Mouse (Mus musculus): ENCODE results near the gene Msh5. TPM values are rescaled to one million over a fixed set of nuclear protein-coding genes. Genes with fewer than 3 reads are reported as not detected.
A peak's percentile ranks its signal among the peaks of the same experiment; 100 is the strongest.

Msh5 gene
- polyA plus RNA-seq, 1 experiment from 2014 or later = 4.5 TPM

- Histone ChIP-seq H3K27me3 (no peaks in the 10 kb centered on the region), H3K9me3 (replicated peaks) (no peaks in the 10 kb centered on the region), H3K4me1 (peaks cover 23% of the 10 kb centered on the region), H3K4me3 (no peak overlapping the region), H3K4me2 (no peak overlapping the region), H3K9ac (no peak overlapping the region), H3K27ac (no peak overlapping the region), H3K36me3 (ENCODE audit: poor library complexity, severe bottlenecking) (no peaks in the 10 kb centered on the region)
- 61% methylated on average over 4 of the region's 4 CpGs for WGBS
- no peak for ATAC-seq
Observed at GRCm38 (mm10) chr17:35080710-35081109, 34.2 kb upstream of the Msh5 start.

- H3K27me3 ChIP-seq = no peaks in the 10 kb centered on the region
- ATAC-seq = no peak
- WGBS = 75% methylated on average over 6 of the region's 6 CpGs
Observed at GRCm38 (mm10) chr17:35080248-35080647, 33.7 kb upstream of the Msh5 start.

GRCm38 (mm10) chr17:35079778-35080177 is 33.2 kb upstream of the Msh5 start:
- Histone ChIP-seq H3K9me3 (replicated peaks) (no peaks in the 10 kb centered on the region), H3K4me2 (no peak overlapping the region), H3K27me3 (no peaks in the 10 kb centered on the region), H3K9ac (no peak overlapping the region), H3K36me3 (ENCODE audit: poor library complexity, severe bottlenecking) (no peaks in the 10 kb centered on the region), H3K4me3 (no peak overlapping the region), H3K4me1 (peaks cover 23% of the 10 kb centered on the region), H3K27ac (no peak overlapping the region; the same call in 1 of the 2 replicates)
- 68% methylated on average over 9 of the region's 9 CpGs for WGBS
- ATAC-seq = no peak

More at GRCm38 (mm10) chr17:35080248-35080647, 33.7 kb upstream of the Msh5 start:
- no peak overlapping the region for H3K4me3 ChIP-seq
- no peak overlapping the region for H3K27ac ChIP-seq
- no peak overlapping the region for H3K9ac ChIP-seq
- no peaks in the 10 kb centered on the region for H3K9me3 ChIP-seq (replicated peaks)
- H3K4me1 ChIP-seq = peaks cover 23% of the 10 kb centered on the region
- no peak overlapping the region for H3K4me2 ChIP-seq
- H3K36me3 ChIP-seq (ENCODE audit: poor library complexity, severe bottlenecking) = no peaks in the 10 kb centered on the region

- peaks cover 23% of the 10 kb centered on the region for H3K4me1 ChIP-seq
- peak within 1 kb of the TSS; percentile 43 for H3K9ac ChIP-seq
- peak within 1 kb of the TSS; percentile 16 for H3K4me3 ChIP-seq
- H3K9me3 ChIP-seq (replicated peaks) = no peaks in the 10 kb centered on the region
- ATAC-seq = peak; percentile 50; the same call in 1 of the 2 replicates
- H3K27ac ChIP-seq = peak within 1 kb of the TSS; percentile 44; the same call in 1 of the 2 replicates
- H3K27me3 ChIP-seq = no peaks in the 10 kb centered on the region
- WGBS = 13% methylated on average over 14 of the region's 14 CpGs
- H3K36me3 ChIP-seq (ENCODE audit: poor library complexity, severe bottlenecking) = no peaks in the 10 kb centered on the region
- peak within 1 kb of the TSS; percentile 46 for H3K4me2 ChIP-seq
Observed at GRCm38 (mm10) chr17:35077786-35078233, 31.3 kb upstream of the Msh5 start, which contains the start of gene Ly6g6d. Ly6g6d (minus strand) TSS chr17:35078065.

- Histone ChIP-seq H3K4me3 (peak overlapping the region; percentile 16; the same call in 1 of the 2 replicates), H3K4me1 (peaks cover 23% of the 10 kb centered on the region), H3K9me3 (replicated peaks) (no peaks in the 10 kb centered on the region), H3K36me3 (ENCODE audit: poor library complexity, severe bottlenecking) (no peaks in the 10 kb centered on the region), H3K27ac (peak overlapping the region; percentile 44; the same call in 1 of the 2 replicates), H3K9ac (peak overlapping the region; percentile 43), H3K4me2 (peak overlapping the region; percentile 46), H3K27me3 (no peaks in the 10 kb centered on the region)
- 44% methylated on average over 2 of the region's 2 CpGs for WGBS
- ATAC-seq = peak; percentile 52; the same call in 1 of the 2 replicates
Observed at GRCm38 (mm10) chr17:35077285-35077684, 30.7 kb upstream of the Msh5 start.

- 29% methylated on average over 10 of the region's 10 CpGs for WGBS
- H3K36me3 ChIP-seq (ENCODE audit: poor library complexity, severe bottlenecking) = no peaks in the 10 kb centered on the region
- no peaks in the 10 kb centered on the region for H3K9me3 ChIP-seq (replicated peaks)
- H3K9ac ChIP-seq = peak within 1 kb of the TSS; percentile 43
- H3K27me3 ChIP-seq = no peaks in the 10 kb centered on the region
- peak within 1 kb of the TSS; percentile 16 for H3K4me3 ChIP-seq
- peak; percentile 79; the same call in 1 of the 2 replicates for ATAC-seq
- H3K27ac ChIP-seq = peak within 1 kb of the TSS; percentile 44; the same call in 1 of the 2 replicates
- peaks cover 23% of the 10 kb centered on the region for H3K4me1 ChIP-seq
- H3K4me2 ChIP-seq = peak within 1 kb of the TSS; percentile 46
Observed at GRCm38 (mm10) chr17:35076507-35077176, 30.1 kb upstream of the Msh5 start, which contains the start of gene Ly6g6e. Ly6g6e (plus strand) TSS chr17:35076902.

DNA sequence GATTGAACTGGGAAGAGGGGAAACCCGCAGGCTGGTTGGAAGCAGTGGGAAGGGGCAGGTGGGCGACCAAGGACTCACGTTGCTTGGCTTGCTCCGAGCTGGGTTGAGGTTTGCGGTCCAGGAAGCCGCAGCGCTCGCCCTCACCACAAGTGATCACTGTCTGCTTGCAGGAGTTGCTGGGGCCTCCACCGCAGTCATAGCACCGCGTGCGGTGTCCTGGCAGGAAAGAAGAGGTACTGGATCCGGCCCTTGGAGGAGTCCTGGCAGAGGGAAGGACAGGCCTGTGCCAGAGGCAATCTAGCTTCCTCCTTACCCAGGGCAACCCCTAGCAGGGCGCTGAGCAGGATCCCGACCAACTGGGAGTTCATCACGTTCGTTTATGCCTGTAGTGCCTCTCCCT is 27.6 kb upstream of the Msh5 start:
- Histone ChIP-seq H3K27ac (no peak overlapping the region), H3K9ac (no peak overlapping the region; the same call in 1 of the 2 replicates), H3K36me3 (ENCODE audit: poor library complexity, severe bottlenecking) (no peaks in the 10 kb centered on the region), H3K4me2 (no peak overlapping the region), H3K27me3 (no peaks in the 10 kb centered on the region), H3K9me3 (replicated peaks) (no peaks in the 10 kb centered on the region), H3K4me3 (no peak overlapping the region), H3K4me1 (peaks cover 18% of the 10 kb centered on the region)
- 58% methylated on average over 17 of the region's 17 CpGs for WGBS
- no peak for ATAC-seq

DNA sequence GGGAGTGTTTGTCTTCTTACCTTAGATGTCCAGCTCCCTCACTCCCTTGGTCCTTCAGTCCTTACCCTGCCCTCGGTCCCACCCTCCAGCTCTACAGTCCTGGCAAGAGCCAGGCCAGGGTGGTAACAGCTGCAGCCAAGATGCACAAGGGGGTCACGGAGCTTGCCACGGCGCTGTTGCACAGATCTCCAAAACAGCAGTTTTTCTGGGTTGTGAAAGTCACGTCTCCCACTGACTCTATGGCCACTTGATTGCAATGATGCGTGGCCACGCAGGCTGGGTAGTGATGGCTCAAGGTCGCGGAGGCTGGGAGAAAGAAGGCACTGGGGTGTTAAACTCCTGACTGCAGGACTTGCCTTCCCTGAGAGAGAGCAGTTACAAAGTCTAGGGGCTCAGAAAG is 24.9 kb upstream of the Msh5 start:
- Histone ChIP-seq H3K9me3 (replicated peaks) (no peaks in the 10 kb centered on the region), H3K4me2 (no peak overlapping the region), H3K27me3 (peaks cover 15% of the 10 kb centered on the region), H3K4me1 (peaks cover 3% of the 10 kb centered on the region; the same call in 1 of the 2 replicates), H3K36me3 (ENCODE audit: poor library complexity, severe bottlenecking) (no peaks in the 10 kb centered on the region), H3K4me3 (no peak overlapping the region), H3K27ac (no peak overlapping the region), H3K9ac (no peak overlapping the region)
- no peak for ATAC-seq
- 87% methylated on average over 9 of the region's 9 CpGs for WGBS

- Histone ChIP-seq H3K9ac (no peak overlapping the region), H3K27ac (no peak overlapping the region), H3K4me1 (peaks cover under 1% of the 10 kb centered on the region), H3K4me3 (no peak overlapping the region), H3K27me3 (peaks cover 22% of the 10 kb centered on the region), H3K4me2 (no peak overlapping the region), H3K36me3 (ENCODE audit: poor library complexity, severe bottlenecking) (no peaks in the 10 kb centered on the region), H3K9me3 (replicated peaks) (no peaks in the 10 kb centered on the region)
- no peak for ATAC-seq
- 69% methylated on average over 6 of the region's 6 CpGs for WGBS
Observed at GRCm38 (mm10) chr17:35070556-35071229, 24.1 kb upstream of the Msh5 start.

DNA sequence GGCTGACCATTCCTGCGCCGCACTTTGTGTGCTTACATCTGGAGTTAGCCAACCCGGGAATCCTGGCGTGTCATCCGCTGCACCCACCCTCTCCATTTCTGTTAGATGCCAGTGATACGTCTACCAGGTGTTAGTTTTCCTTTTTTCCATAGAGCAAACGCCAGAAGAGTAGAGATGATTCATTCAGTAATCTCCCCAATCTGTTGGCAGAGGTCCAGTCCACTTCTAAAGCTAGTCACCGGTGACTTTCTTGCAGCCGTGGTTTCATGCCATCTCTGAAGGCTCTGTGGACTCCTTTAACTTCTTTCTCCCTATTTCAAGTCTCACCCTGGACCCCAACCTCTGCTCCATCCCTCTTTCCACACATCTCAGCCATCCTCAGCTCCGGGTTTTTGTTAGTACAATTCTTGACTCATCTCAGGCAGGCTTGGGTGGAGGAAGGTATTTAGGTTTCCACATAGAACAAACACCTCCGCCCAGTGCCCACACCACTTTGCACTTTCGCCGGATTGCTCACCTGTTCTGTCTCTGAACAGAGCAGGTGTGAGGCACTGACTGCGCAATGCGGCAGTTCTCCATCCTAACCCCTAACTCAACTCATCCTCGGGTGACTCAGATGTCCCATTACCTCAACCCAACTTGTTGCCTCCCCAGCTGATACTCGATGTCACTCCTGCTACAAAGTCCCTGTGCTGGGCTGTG is 21.8 kb upstream of the Msh5 start:
- no peak overlapping the region for H3K4me2 ChIP-seq
- peaks cover under 1% of the 10 kb centered on the region; the same call in 1 of the 2 replicates for H3K36me3 ChIP-seq (ENCODE audit: poor library complexity, severe bottlenecking)
- peaks cover 46% of the 10 kb centered on the region for H3K27me3 ChIP-seq

DNA sequence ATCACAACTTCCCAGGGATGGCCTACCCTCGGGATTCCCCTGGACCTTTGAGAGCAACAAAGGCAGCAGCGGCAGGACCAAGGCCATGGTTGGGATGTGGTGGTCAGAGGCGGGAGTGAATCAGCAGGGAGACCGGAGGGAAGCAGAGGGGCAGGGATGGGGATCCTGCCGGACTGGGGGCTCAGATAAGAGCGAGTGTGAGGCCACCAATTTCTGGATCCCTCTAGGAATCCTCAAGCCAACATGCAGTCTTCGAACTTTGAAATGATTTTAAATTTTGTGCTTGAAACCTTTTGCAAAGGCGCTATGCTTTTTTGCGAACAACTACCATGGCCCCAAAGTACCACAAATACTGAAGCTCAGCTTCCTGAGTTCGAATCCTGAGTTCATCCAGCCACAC is 19.5 kb upstream of the Msh5 start, which contains the start of gene Mpig6b:
Mpig6b (minus strand) TSS at position 101 of the 400 bp plus-strand sequence.
- peaks cover 49% of the 10 kb centered on the region for H3K27me3 ChIP-seq
- peak within 1 kb of the TSS; percentile 52 for H3K9ac ChIP-seq

More for the DNA sequence above, 21.8 kb upstream of the Msh5 start:
- WGBS = 88% methylated on average over 17 of the region's 17 CpGs
- Histone ChIP-seq H3K27ac (no peak overlapping the region), H3K9me3 (replicated peaks) (no peaks in the 10 kb centered on the region), H3K9ac (no peak overlapping the region), H3K4me1 (peaks cover 17% of the 10 kb centered on the region), H3K4me3 (no peak overlapping the region)
- no peak for ATAC-seq

More for the DNA sequence above, 19.5 kb upstream of the Msh5 start, which contains the start of gene Mpig6b:
- ATAC-seq = no peak
- Histone ChIP-seq H3K4me3 (peak within 1 kb of the TSS; percentile 25), H3K27ac (no peak within 1 kb of the TSS), H3K4me2 (peak within 1 kb of the TSS; percentile 57), H3K36me3 (ENCODE audit: poor library complexity, severe bottlenecking) (peaks cover 22% of the 10 kb centered on the region), H3K4me1 (peaks cover 25% of the 10 kb centered on the region), H3K9me3 (replicated peaks) (no peaks in the 10 kb centered on the region)
- 45% methylated on average over 10 of the region's 10 CpGs for WGBS
